Mouse (Mus musculus) ES-E14 (cell line): ENCODE results near the gene Isca2.

Experiments
- CHD2 ChIP-seq: IDR thresholded peaks from 2 replicates; pipeline ENCODE4 v1.6.1; 2014; ENCODE audit warnings: mild to moderate bottlenecking, low read depth, low read length, inconsistent platforms
- HCFC1 ChIP-seq: IDR thresholded peaks from 2 replicates; pipeline ENCODE4 v1.6.1; 2012; ENCODE audit warnings: low read length, inconsistent platforms, borderline replicate concordance; ENCODE audit not compliant: insufficient read depth
- ZC3H11A ChIP-seq: IDR thresholded peaks from 2 replicates; pipeline ENCODE4 v1.6.1; 2012; ENCODE audit warnings: low read depth, mild to moderate bottlenecking, inconsistent platforms, low read length, borderline replicate concordance
- ZNF384 ChIP-seq: IDR thresholded peaks from 2 replicates; pipeline ENCODE4 v1.6.1; 2012; ENCODE audit warnings: low read depth, low read length, inconsistent platforms

- no peak for TF ChIP-seq CHD2
- TF ChIP-seq ZC3H11A, result no peak
- no peak for TF ChIP-seq ZNF384
- no peak for TF ChIP-seq HCFC1
Measured at GRCm38 (mm10) chr12:84726391-84726790, 46.7 kb upstream of the Isca2 start.
